Mouse (Mus musculus): ENCODE measurements around the gene Spsb2.

DNA sequence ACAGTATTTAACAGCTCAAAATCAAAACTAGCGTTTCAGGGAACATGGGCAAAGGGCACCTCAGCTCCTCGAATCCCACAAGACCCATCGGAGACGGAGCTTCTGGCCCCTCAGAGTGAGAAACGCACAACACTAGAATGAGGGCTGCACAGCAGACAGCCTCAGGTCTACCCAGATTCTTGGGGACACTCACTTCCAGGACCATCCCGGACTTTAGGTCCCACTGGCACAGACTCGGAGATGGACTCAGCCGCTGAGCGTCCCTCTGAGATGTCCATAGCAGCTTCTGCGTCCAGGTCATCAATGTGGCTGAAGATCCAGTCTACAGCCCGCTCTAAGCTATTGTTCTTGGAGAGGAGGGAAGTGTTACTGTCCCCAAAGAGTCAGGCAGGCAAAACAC is 8.7 kb downstream of the Spsb2 start:
- TF ChIP-seq POLR2A (IDR thresholded peaks at IDR 0.05; ENCODE audit: borderline replicate concordance, low read depth, low read length) (no peak), CTCF (IDR thresholded peaks at IDR 0.05; ENCODE audit: low read depth, low read length) (no peak)

Measured in bone marrow macrophage, adult 2 months (primary cell).